Mouse (Mus musculus): Measurements from ENCODE around the gene Bin2.

- no peak for TF ChIP-seq EP300 (IDR thresholded peaks at IDR 0.05; ENCODE audit: low read depth)
- TF ChIP-seq CTCF (IDR thresholded peaks at IDR 0.05; ENCODE audit: low read depth): no peak
Observed at GRCm38 (mm10) chr15:100698078-100698477, 28.7 kb upstream of the Bin2 start.
